Mouse (Mus musculus): ENCODE measurements around the gene Sipa1l3. TPM values are rescaled to one million over a fixed set of nuclear protein-coding genes. Genes with fewer than 3 reads are reported as not detected.

Sipa1l3 gene
- polyA plus RNA-seq, 1 experiment from 2014 or later, result 22.0 TPM

GRCm38 (mm10) chr7:29501214-29501613 lies 17.2 kb downstream of the Sipa1l3 start:
- Histone ChIP-seq H3K9me3 (ENCODE audit: control insufficient read depth, low read depth, low read length) (no peaks in the 10 kb centered on the region), H3K9ac (replicated peaks; ENCODE audit: low read depth, low read length) (no peak overlapping the region), H3K4me2 (replicated peaks; ENCODE audit: low read depth, low read length) (no peak overlapping the region), H3K4me3 (ENCODE audit: low read depth, low read length) (no peak overlapping the region), H3K36me3 (ENCODE audit: control insufficient read depth, insufficient read depth, low read length) (no peaks in the 10 kb centered on the region; the same call in 1 of the 2 replicates), H3K4me1 (ENCODE audit: control insufficient read depth, insufficient read depth, low read length) (peaks cover 20% of the 10 kb centered on the region), H3K27ac (ENCODE audit: low read length) (no peak overlapping the region), H3K27me3 (ENCODE audit: control insufficient read depth, insufficient read depth, low read length) (no peaks in the 10 kb centered on the region)
- 92% methylated on average over 9 of the region's 9 CpGs for WGBS
- no peak for ATAC-seq (ENCODE audit: insufficient number of reproducible peaks, insufficient read depth, low FRiP score, low read depth)

- Histone ChIP-seq H3K27ac (ENCODE audit: low read length) (no peak overlapping the region), H3K27me3 (ENCODE audit: control insufficient read depth, insufficient read depth, low read length) (no peaks in the 10 kb centered on the region), H3K36me3 (ENCODE audit: control insufficient read depth, insufficient read depth, low read length) (no peaks in the 10 kb centered on the region; the same call in 1 of the 2 replicates), H3K4me2 (replicated peaks; ENCODE audit: low read depth, low read length) (no peak overlapping the region), H3K4me3 (ENCODE audit: low read depth, low read length) (no peak overlapping the region), H3K9ac (replicated peaks; ENCODE audit: low read depth, low read length) (no peak overlapping the region), H3K9me3 (ENCODE audit: control insufficient read depth, low read depth, low read length) (no peaks in the 10 kb centered on the region), H3K4me1 (ENCODE audit: control insufficient read depth, insufficient read depth, low read length) (peaks cover 9% of the 10 kb centered on the region)
- no peak for ATAC-seq (ENCODE audit: insufficient number of reproducible peaks, insufficient read depth, low FRiP score, low read depth)
- WGBS, result 83% methylated on average over 6 of the region's 6 CpGs
Observed at GRCm38 (mm10) chr7:29499071-29499470, 19.4 kb downstream of the Sipa1l3 start.

GRCm38 (mm10) chr7:29496953-29497590 lies 21.4 kb downstream of the Sipa1l3 start:
- no peaks in the 10 kb centered on the region for H3K9me3 ChIP-seq (ENCODE audit: control insufficient read depth, low read depth, low read length)
- H3K4me1 ChIP-seq (ENCODE audit: control insufficient read depth, insufficient read depth, low read length), result peaks cover 8% of the 10 kb centered on the region
- H3K36me3 ChIP-seq (ENCODE audit: control insufficient read depth, insufficient read depth, low read length), result no peaks in the 10 kb centered on the region; the same call in 1 of the 2 replicates
- ATAC-seq (ENCODE audit: insufficient number of reproducible peaks, insufficient read depth, low FRiP score, low read depth), result no peak
- H3K27me3 ChIP-seq (ENCODE audit: control insufficient read depth, insufficient read depth, low read length), result no peaks in the 10 kb centered on the region
- H3K4me2 ChIP-seq (replicated peaks; ENCODE audit: low read depth, low read length), result no peak overlapping the region
- no peak overlapping the region for H3K9ac ChIP-seq (replicated peaks; ENCODE audit: low read depth, low read length)
- 69% methylated on average over 10 of the region's 10 CpGs for WGBS
- H3K27ac ChIP-seq (ENCODE audit: low read length), result no peak overlapping the region
- no peak overlapping the region for H3K4me3 ChIP-seq (ENCODE audit: low read depth, low read length)

GRCm38 (mm10) chr7:29496332-29496731 lies 22.1 kb downstream of the Sipa1l3 start:
- 53% methylated on average over 4 of the region's 4 CpGs for WGBS
- H3K36me3 ChIP-seq (ENCODE audit: control insufficient read depth, insufficient read depth, low read length), result no peaks in the 10 kb centered on the region; the same call in 1 of the 2 replicates
- no peak for ATAC-seq (ENCODE audit: insufficient number of reproducible peaks, insufficient read depth, low FRiP score, low read depth)
- H3K4me2 ChIP-seq (replicated peaks; ENCODE audit: low read depth, low read length), result no peak overlapping the region
- H3K4me1 ChIP-seq (ENCODE audit: control insufficient read depth, insufficient read depth, low read length), result peaks cover 11% of the 10 kb centered on the region
- no peaks in the 10 kb centered on the region for H3K9me3 ChIP-seq (ENCODE audit: control insufficient read depth, low read depth, low read length)
- H3K4me3 ChIP-seq (ENCODE audit: low read depth, low read length), result no peak overlapping the region
- H3K27ac ChIP-seq (ENCODE audit: low read length), result no peak overlapping the region
- no peak overlapping the region for H3K9ac ChIP-seq (replicated peaks; ENCODE audit: low read depth, low read length)
- H3K27me3 ChIP-seq (ENCODE audit: control insufficient read depth, insufficient read depth, low read length), result no peaks in the 10 kb centered on the region

GRCm38 (mm10) chr7:29495880-29496279 lies 22.6 kb downstream of the Sipa1l3 start:
- Histone ChIP-seq H3K27me3 (ENCODE audit: control insufficient read depth, insufficient read depth, low read length) (no peaks in the 10 kb centered on the region), H3K4me2 (replicated peaks; ENCODE audit: low read depth, low read length) (no peak overlapping the region), H3K36me3 (ENCODE audit: control insufficient read depth, insufficient read depth, low read length) (no peaks in the 10 kb centered on the region; the same call in 1 of the 2 replicates), H3K4me3 (ENCODE audit: low read depth, low read length) (no peak overlapping the region), H3K9ac (replicated peaks; ENCODE audit: low read depth, low read length) (no peak overlapping the region), H3K27ac (ENCODE audit: low read length) (no peak overlapping the region), H3K4me1 (ENCODE audit: control insufficient read depth, insufficient read depth, low read length) (peaks cover 11% of the 10 kb centered on the region), H3K9me3 (ENCODE audit: control insufficient read depth, low read depth, low read length) (no peaks in the 10 kb centered on the region)
- WGBS, result 62% methylated on average over 4 of the region's 4 CpGs
- ATAC-seq (ENCODE audit: insufficient number of reproducible peaks, insufficient read depth, low FRiP score, low read depth), result no peak

- no peak overlapping the region for H3K4me3 ChIP-seq (ENCODE audit: low read depth, low read length)
- no peak overlapping the region for H3K27ac ChIP-seq (ENCODE audit: low read length)
- no peaks in the 10 kb centered on the region for H3K27me3 ChIP-seq (ENCODE audit: control insufficient read depth, insufficient read depth, low read length)
- no peaks in the 10 kb centered on the region; the same call in 1 of the 2 replicates for H3K36me3 ChIP-seq (ENCODE audit: control insufficient read depth, insufficient read depth, low read length)
- no peak for ATAC-seq (ENCODE audit: insufficient number of reproducible peaks, insufficient read depth, low FRiP score, low read depth)
- 86% methylated on average over 11 of the region's 11 CpGs for WGBS
- no peak overlapping the region for H3K4me2 ChIP-seq (replicated peaks; ENCODE audit: low read depth, low read length)
- H3K9ac ChIP-seq (replicated peaks; ENCODE audit: low read depth, low read length), result no peak overlapping the region
- H3K4me1 ChIP-seq (ENCODE audit: control insufficient read depth, insufficient read depth, low read length), result peaks cover 20% of the 10 kb centered on the region
- H3K9me3 ChIP-seq (ENCODE audit: control insufficient read depth, low read depth, low read length), result no peaks in the 10 kb centered on the region
Observed at GRCm38 (mm10) chr7:29494854-29495253, 23.6 kb downstream of the Sipa1l3 start.

- H3K4me2 ChIP-seq (replicated peaks; ENCODE audit: low read depth, low read length), result no peak overlapping the region
- no peaks in the 10 kb centered on the region for H3K9me3 ChIP-seq (ENCODE audit: control insufficient read depth, low read depth, low read length)
- no peak overlapping the region for H3K4me3 ChIP-seq (ENCODE audit: low read depth, low read length)
- ATAC-seq (ENCODE audit: insufficient number of reproducible peaks, insufficient read depth, low FRiP score, low read depth), result no peak
- H3K4me1 ChIP-seq (ENCODE audit: control insufficient read depth, insufficient read depth, low read length), result peaks cover 23% of the 10 kb centered on the region
- H3K27ac ChIP-seq (ENCODE audit: low read length), result no peak overlapping the region
- no peak overlapping the region for H3K9ac ChIP-seq (replicated peaks; ENCODE audit: low read depth, low read length)
- 83% methylated on average over 5 of the region's 5 CpGs for WGBS
- no peaks in the 10 kb centered on the region for H3K27me3 ChIP-seq (ENCODE audit: control insufficient read depth, insufficient read depth, low read length)
- H3K36me3 ChIP-seq (ENCODE audit: control insufficient read depth, insufficient read depth, low read length), result no peaks in the 10 kb centered on the region; the same call in 1 of the 2 replicates
Observed at GRCm38 (mm10) chr7:29494015-29494414, 24.4 kb downstream of the Sipa1l3 start.

- Histone ChIP-seq H3K9me3 (ENCODE audit: control insufficient read depth, low read depth, low read length) (no peaks in the 10 kb centered on the region), H3K4me2 (replicated peaks; ENCODE audit: low read depth, low read length) (no peak overlapping the region), H3K27me3 (ENCODE audit: control insufficient read depth, insufficient read depth, low read length) (no peaks in the 10 kb centered on the region), H3K27ac (ENCODE audit: low read length) (no peak overlapping the region), H3K9ac (replicated peaks; ENCODE audit: low read depth, low read length) (no peak overlapping the region), H3K4me1 (ENCODE audit: control insufficient read depth, insufficient read depth, low read length) (peaks cover 33% of the 10 kb centered on the region), H3K4me3 (ENCODE audit: low read depth, low read length) (no peak overlapping the region), H3K36me3 (ENCODE audit: control insufficient read depth, insufficient read depth, low read length) (no peaks in the 10 kb centered on the region)
- WGBS, result 89% methylated on average over 1 of the region's 1 CpGs
- ATAC-seq (ENCODE audit: insufficient number of reproducible peaks, insufficient read depth, low FRiP score, low read depth), result no peak
Observed at GRCm38 (mm10) chr7:29492992-29493391, 25.4 kb downstream of the Sipa1l3 start.

- Histone ChIP-seq H3K9me3 (ENCODE audit: control insufficient read depth, low read depth, low read length) (no peaks in the 10 kb centered on the region), H3K27me3 (ENCODE audit: control insufficient read depth, insufficient read depth, low read length) (no peaks in the 10 kb centered on the region), H3K27ac (ENCODE audit: low read length) (no peak overlapping the region), H3K4me2 (replicated peaks; ENCODE audit: low read depth, low read length) (no peak overlapping the region), H3K4me3 (ENCODE audit: low read depth, low read length) (no peak overlapping the region), H3K4me1 (ENCODE audit: control insufficient read depth, insufficient read depth, low read length) (peaks cover 34% of the 10 kb centered on the region), H3K9ac (replicated peaks; ENCODE audit: low read depth, low read length) (no peak overlapping the region), H3K36me3 (ENCODE audit: control insufficient read depth, insufficient read depth, low read length) (no peaks in the 10 kb centered on the region)
- ATAC-seq (ENCODE audit: insufficient number of reproducible peaks, insufficient read depth, low FRiP score, low read depth), result no peak
- 71% methylated on average over 3 of the region's 3 CpGs for WGBS
Observed at GRCm38 (mm10) chr7:29491861-29492260, 26.6 kb downstream of the Sipa1l3 start.

All from stomach, embryonic 14.5 days (tissue).